Mouse (Mus musculus): ENCODE data around the gene Srp72. TPM values are rescaled to one million over a fixed set of nuclear protein-coding genes. Genes with fewer than 3 reads are reported as not detected.

Srp72 gene
- polyA plus RNA-seq, 1 experiment, result 81.0 TPM

DNA sequence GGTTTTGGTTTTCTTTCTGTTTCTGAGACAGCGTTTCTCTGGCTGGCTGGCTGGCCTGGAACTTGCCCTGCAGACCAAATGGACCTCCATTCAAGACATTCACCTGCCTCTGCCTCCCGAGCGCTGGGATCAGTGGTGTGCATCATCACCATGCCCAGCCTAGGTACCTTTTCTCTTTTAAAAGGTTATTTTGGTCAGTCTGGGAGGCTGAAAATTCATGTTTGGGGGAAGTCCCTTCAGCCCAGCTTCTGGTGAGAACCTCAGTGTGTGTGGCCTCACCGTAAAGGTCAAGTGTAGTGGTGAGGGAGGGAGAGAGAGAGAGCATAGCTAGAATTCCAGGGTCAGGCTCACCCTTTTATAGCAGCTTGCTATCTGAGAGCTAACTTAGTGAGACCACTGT, 26.7 kb upstream of the Srp72 start:
- no peak overlapping the region for H3K27ac ChIP-seq (ENCODE audit: insufficient read depth, low read depth, low read length)
- no peak overlapping the region for H3K4me3 ChIP-seq (ENCODE audit: insufficient read depth, low read length)
- peaks cover 20% of the 10 kb centered on the region for H3K4me1 ChIP-seq (ENCODE audit: control insufficient read depth, insufficient read depth, low read length)
- TF ChIP-seq CTCF (IDR thresholded peaks at IDR 0.05; ENCODE audit: low read depth, low read length) (no peak), POLR2A (IDR thresholded peaks at IDR 0.05; ENCODE audit: borderline replicate concordance, low read depth, low read length) (no peak)

DNA sequence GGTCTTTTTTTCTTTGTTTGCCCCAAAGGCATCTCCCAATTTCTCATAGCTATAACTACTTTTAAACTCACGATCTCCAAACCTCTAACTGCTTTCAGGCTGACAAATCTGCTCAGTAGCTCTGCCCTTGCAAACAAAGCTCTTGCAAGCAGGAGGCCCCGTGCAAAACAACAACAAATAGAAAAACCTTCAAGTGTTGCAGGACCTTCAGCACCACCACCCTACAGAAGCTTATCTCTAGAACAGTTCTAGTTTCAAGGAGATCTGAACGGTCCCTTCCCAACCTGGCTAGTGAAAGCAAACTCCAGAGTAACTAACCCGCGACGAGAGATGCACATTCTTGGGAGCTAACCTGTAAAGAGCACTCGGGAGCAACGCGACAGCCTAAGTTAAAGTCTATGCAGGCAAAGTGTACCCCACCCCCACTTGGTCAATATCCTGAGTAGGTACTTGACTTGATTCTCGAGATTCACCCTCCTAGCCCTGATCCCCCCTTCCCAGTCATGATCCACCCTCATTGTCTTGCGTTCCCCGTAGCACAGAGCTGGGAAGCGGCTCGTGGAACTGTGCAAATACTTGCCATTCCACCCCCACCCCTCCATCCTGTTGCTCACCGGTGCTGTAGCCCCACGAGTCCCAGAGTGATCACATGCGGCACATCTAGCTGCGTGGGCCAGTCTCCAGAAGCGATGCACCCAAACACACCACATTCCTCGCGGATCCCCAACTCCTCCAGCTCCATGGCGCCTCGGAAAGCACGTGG, 24.0 kb upstream of the Srp72 start:
- TF ChIP-seq POLR2A (IDR thresholded peaks at IDR 0.05; ENCODE audit: borderline replicate concordance, low read depth, low read length) (no peak), CTCF (IDR thresholded peaks at IDR 0.05; ENCODE audit: low read depth, low read length) (no peak)
- Histone ChIP-seq H3K4me1 (ENCODE audit: control insufficient read depth, insufficient read depth, low read length) (peaks cover 34% of the 10 kb centered on the region), H3K27ac (ENCODE audit: insufficient read depth, low read depth, low read length) (peak overlapping the region; percentile 25), H3K4me3 (ENCODE audit: insufficient read depth, low read length) (peak overlapping the region; percentile 71)

DNA sequence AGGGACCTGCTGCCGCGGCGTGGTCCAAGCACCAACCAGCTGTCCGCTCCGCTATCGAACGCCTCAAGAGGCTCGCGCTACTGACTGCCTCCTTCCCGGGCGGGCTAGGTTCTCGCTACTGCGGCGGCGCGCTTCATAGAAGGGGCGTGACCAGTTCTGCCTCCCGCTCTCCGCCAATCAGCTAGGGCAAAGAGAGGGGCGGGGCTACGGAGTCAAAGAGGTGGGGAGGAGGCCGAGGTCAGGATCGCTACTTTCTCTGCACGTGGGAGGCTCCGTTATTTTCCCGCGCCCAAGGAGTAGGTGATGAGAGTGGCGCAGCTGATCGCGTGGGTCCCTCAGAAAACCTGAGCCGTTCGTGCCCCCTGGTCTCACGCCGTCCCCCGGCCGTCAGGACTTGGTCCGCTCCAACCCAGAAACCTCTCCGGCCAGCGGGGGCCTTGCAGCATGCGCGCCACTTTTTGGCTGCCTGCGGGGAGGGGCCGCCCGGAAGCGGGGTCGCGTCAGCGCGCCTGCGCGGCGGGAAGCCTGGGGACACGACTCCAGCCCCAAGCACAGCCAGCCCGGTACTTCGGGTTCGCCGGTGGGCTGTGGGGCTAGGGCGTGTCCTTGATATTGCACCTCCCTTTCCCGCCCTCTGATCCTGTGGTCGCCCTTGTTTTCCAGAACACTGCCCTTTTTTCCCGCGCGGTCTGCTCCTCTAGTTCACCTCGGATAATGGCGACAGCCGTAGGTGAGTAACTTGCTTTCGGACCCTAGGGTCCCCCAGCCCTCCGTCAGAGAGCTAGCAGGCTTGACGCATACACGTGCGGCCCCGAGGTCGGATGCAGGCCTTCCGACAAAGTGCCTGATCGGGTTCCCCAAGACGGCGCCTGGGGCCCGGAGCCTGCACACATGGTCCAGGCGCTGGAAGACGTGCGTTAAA, 23.1 kb upstream of the Srp72 start, which contains the start of the genes Paics and Ppat:
Gene Paics (plus strand): TSS at position 202 of the 922 bp plus-strand sequence.
Gene Ppat (minus strand): TSS at position 473 of the 922 bp plus-strand sequence.
- Histone ChIP-seq H3K4me1 (ENCODE audit: control insufficient read depth, insufficient read depth, low read length) (peaks cover 32% of the 10 kb centered on the region), H3K4me3 (ENCODE audit: insufficient read depth, low read length) (peak within 1 kb of the TSS; percentile 71), H3K27ac (ENCODE audit: insufficient read depth, low read depth, low read length) (peak within 1 kb of the TSS; percentile 65)
- TF ChIP-seq CTCF (IDR thresholded peaks at IDR 0.05; ENCODE audit: low read depth, low read length), result no peak
- TF ChIP-seq POLR2A (IDR thresholded peaks at IDR 0.05; ENCODE audit: borderline replicate concordance, low read depth, low read length), result 0 out of 2 replicates have a peak, but pooled peaks have one; percentile 3

DNA sequence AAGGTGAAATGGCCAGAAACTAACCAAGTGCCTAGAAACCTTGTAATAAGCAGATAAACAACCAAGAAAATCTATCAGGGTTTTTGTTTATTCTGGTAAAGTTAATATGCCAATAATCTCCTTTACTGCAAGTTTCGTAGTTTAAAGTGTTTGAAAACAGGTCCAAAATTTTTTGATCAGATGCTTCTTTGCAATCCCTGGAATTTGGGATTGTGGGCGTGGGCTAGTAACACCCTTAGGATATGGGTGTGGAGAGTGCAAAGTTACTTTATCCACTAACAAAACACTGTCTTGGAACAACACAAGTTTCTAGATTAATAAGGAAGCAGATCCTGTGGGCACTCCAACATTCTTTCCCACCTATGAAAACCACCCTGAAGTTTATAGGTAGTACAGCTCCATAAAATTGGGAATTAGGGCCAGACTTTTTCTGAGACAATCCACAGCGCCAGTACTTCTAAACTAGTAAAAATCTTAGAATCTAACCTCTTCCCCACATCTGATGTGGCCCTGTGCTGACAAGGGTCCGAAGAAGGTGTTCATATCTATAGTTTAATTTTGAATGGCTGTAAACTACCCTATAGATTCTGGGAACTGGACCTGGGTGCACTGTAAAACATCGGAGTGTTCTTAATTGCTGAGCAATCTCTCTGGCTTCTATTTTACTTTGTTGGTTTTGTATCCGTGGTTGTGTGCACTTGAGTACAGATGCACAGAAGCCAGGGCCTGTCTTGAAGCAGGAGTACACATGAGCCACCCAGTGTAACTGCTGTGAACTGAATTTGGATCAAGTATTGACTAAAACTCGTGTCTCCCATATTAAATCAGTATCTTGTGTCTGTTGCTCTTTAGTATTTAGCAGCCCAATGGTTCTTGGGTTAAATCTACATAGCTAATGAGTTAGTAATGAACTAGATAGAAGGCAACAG, 22.1 kb upstream of the Srp72 start:
- H3K4me3 ChIP-seq (ENCODE audit: insufficient read depth, low read length), result peak overlapping the region; percentile 71
- H3K27ac ChIP-seq (ENCODE audit: insufficient read depth, low read depth, low read length), result peak overlapping the region; percentile 65
- no peak for TF ChIP-seq CTCF (IDR thresholded peaks at IDR 0.05; ENCODE audit: low read depth, low read length)
- no peak for TF ChIP-seq POLR2A (IDR thresholded peaks at IDR 0.05; ENCODE audit: borderline replicate concordance, low read depth, low read length)
- peaks cover 27% of the 10 kb centered on the region for H3K4me1 ChIP-seq (ENCODE audit: control insufficient read depth, insufficient read depth, low read length)

DNA sequence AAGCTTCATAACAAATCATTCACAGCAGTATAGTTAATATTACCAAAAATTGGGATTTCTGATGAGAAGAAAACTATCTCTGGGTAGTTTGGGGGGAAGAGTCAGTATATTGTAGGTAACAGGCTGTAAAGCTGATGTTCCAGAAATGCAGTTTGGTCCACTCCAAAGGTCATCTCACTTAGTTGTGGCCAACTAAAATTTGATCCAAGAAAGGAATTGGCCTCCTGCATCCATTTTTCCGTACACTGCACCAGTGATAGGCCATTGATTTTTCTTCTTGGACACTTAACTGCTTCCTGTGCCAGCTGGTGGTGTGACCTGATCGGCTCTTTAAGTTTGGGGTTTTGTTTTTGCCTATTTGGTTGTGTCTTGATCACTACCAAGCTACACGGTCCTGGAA, 20.7 kb upstream of the Srp72 start:
- peak overlapping the region; percentile 46 for H3K27ac ChIP-seq (ENCODE audit: insufficient read depth, low read depth, low read length)
- TF ChIP-seq CTCF (IDR thresholded peaks at IDR 0.05; ENCODE audit: low read depth, low read length), result no peak
- TF ChIP-seq POLR2A (IDR thresholded peaks at IDR 0.05; ENCODE audit: borderline replicate concordance, low read depth, low read length), result no peak
- no peak overlapping the region; the same call in 1 of the 2 replicates for H3K4me3 ChIP-seq (ENCODE audit: insufficient read depth, low read length)
- H3K4me1 ChIP-seq (ENCODE audit: control insufficient read depth, insufficient read depth, low read length), result peaks cover 18% of the 10 kb centered on the region

DNA sequence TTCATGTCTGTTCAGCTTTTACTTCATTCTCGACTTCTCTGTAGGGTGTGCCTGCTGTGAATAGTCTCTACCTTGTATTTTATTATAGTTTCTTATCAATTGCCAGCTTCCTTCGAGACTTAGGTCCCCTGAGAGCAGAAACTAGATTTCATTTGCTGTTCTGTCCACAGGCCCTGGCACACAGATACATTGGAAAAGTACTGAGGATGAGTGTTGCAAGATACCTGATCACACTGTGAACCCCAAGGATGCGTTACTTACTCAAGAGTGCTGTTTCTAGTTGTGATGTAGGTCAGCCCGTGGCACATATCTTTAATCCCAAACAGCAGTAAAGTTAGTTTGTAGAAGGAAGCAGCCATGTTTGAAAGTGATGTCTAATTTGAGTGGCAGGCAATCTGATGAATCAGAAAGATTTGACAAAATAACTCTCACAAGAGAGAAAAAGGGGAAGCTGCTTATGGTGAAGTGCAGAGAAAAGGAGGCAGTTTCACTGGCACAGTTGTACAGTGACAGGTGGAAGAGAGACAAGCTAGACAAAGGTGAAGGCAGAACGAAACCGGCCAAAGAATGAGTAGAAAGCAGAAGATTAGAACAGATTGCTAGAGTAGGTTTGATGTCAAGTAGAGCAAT, 20.1 kb upstream of the Srp72 start:
- Histone ChIP-seq H3K4me3 (ENCODE audit: insufficient read depth, low read length) (peak overlapping the region; percentile 8; the same call in 1 of the 2 replicates), H3K27ac (ENCODE audit: insufficient read depth, low read depth, low read length) (peak overlapping the region; percentile 46), H3K4me1 (ENCODE audit: control insufficient read depth, insufficient read depth, low read length) (peaks cover 16% of the 10 kb centered on the region)
- no peak for TF ChIP-seq CTCF (IDR thresholded peaks at IDR 0.05; ENCODE audit: low read depth, low read length)
- no peak for TF ChIP-seq POLR2A (IDR thresholded peaks at IDR 0.05; ENCODE audit: borderline replicate concordance, low read depth, low read length)

DNA sequence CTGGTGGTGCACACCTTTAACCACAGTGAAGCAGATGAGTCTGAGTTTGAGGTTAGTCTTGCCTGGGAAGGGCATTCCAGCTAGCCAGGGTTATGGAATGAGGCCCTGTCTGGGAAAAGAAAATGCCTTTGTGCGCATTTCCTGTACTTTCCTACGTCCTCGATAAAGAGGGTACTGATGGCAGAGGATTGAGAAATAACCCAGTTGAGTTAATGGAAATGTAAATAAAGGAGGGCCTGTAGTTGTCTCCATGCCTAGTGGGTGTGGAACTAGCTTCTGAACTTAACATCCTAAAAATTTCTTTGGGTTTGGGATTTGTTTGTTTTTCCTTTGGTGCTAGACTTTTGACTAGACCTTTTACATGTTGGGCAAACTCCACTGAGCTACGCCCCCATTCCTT, 19.0 kb upstream of the Srp72 start:
- no peak for TF ChIP-seq CTCF (IDR thresholded peaks at IDR 0.05; ENCODE audit: low read depth, low read length)
- no peak for TF ChIP-seq POLR2A (IDR thresholded peaks at IDR 0.05; ENCODE audit: borderline replicate concordance, low read depth, low read length)
- no peak overlapping the region for H3K27ac ChIP-seq (ENCODE audit: insufficient read depth, low read depth, low read length)
- peaks cover 16% of the 10 kb centered on the region for H3K4me1 ChIP-seq (ENCODE audit: control insufficient read depth, insufficient read depth, low read length)
- H3K4me3 ChIP-seq (ENCODE audit: insufficient read depth, low read length), result no peak overlapping the region

DNA sequence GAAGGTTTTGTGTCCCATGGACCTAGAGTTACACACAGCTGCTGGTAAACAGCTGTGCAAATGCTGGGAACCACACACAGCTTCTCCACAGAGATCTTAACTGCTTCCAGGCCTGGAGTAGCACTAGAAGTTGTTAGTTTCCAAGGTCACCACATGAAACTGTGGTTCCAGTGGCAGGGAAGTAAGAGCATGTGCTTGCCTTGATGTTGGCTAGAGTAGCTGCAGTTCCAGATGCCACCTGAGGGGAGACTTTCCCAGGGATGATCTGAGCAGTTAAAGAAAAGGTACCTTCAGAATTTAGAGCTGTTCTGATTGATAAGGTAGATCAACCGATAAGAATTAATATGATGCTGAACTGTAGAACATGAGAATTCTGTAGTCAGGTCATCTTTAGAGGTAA, 16.5 kb upstream of the Srp72 start:
- H3K4me1 ChIP-seq (ENCODE audit: control insufficient read depth, insufficient read depth, low read length), result peaks cover 16% of the 10 kb centered on the region
- H3K4me3 ChIP-seq (ENCODE audit: insufficient read depth, low read length), result no peak overlapping the region
- H3K27ac ChIP-seq (ENCODE audit: insufficient read depth, low read depth, low read length), result no peak overlapping the region
- no peak for TF ChIP-seq POLR2A (IDR thresholded peaks at IDR 0.05; ENCODE audit: borderline replicate concordance, low read depth, low read length)
- no peak for TF ChIP-seq CTCF (IDR thresholded peaks at IDR 0.05; ENCODE audit: low read depth, low read length)

Measured in bone marrow macrophage, adult 2 months (primary cell).